Mouse (Mus musculus) 3T3-L1 (cell line): ENCODE results near the gene Cdh23.
A peak's percentile ranks its signal among the peaks of the same experiment; 100 is the strongest.

ENCODE experiments used
- DNase-seq: peaks from one replicate; pipeline ENCODE4 v3.0.0-alpha.2; 2015; ENCODE audit warnings: low read depth, low spot score

Gene Cdh23

GRCm38 (mm10) chr10:60577920-60578737, 118.2 kb downstream of the Cdh23 start:
- DNase-seq: peak; percentile 40

- DNase-seq: no peak
Observed at GRCm38 (mm10) chr10:60577125-60577919, 119.0 kb downstream of the Cdh23 start.

GRCm38 (mm10) chr10:60574851-60575250, 121.4 kb downstream of the Cdh23 start:
- DNase-seq: no peak

- DNase-seq: no peak
Observed at GRCm38 (mm10) chr10:60571491-60571890, 124.8 kb downstream of the Cdh23 start.

GRCm38 (mm10) chr10:60566369-60567037, 129.8 kb downstream of the Cdh23 start:
- DNase-seq: no peak

GRCm38 (mm10) chr10:60564136-60564535, 132.2 kb downstream of the Cdh23 start:
- no peak for DNase-seq

- no peak for DNase-seq
Observed at GRCm38 (mm10) chr10:60562946-60563345, 133.3 kb downstream of the Cdh23 start.

GRCm38 (mm10) chr10:60558491-60558927, 137.8 kb downstream of the Cdh23 start:
- DNase-seq: no peak

- no peak for DNase-seq
Observed at GRCm38 (mm10) chr10:60552951-60553635, 143.2 kb downstream of the Cdh23 start.

- no peak for DNase-seq
Observed at GRCm38 (mm10) chr10:60539164-60539914, 157.0 kb downstream of the Cdh23 start.

- no peak for DNase-seq
Observed at GRCm38 (mm10) chr10:60536098-60536811, 160.0 kb downstream of the Cdh23 start.

- DNase-seq: no peak
Observed at GRCm38 (mm10) chr10:60532502-60532901, 163.8 kb downstream of the Cdh23 start.

- peak; percentile 75 for DNase-seq
Observed at GRCm38 (mm10) chr10:60531349-60531748, 164.9 kb downstream of the Cdh23 start.

- no peak for DNase-seq
Observed at GRCm38 (mm10) chr10:60530633-60531032, 165.7 kb downstream of the Cdh23 start.

- DNase-seq: no peak
Observed at GRCm38 (mm10) chr10:60527949-60528348, 168.3 kb downstream of the Cdh23 start.

- no peak for DNase-seq
Observed at GRCm38 (mm10) chr10:60525081-60525480, 171.2 kb downstream of the Cdh23 start.

- no peak for DNase-seq
Observed at GRCm38 (mm10) chr10:60516286-60516685, 180.0 kb downstream of the Cdh23 start.

- no peak for DNase-seq
Observed at GRCm38 (mm10) chr10:60498538-60498937, 197.8 kb downstream of the Cdh23 start.

- no peak for DNase-seq
Observed at GRCm38 (mm10) chr10:60495070-60495469, 201.2 kb downstream of the Cdh23 start.

GRCm38 (mm10) chr10:60491538-60491937, 204.8 kb downstream of the Cdh23 start:
- no peak for DNase-seq
